Mouse (Mus musculus) cerebellum, adult 2 months (tissue): ENCODE measurements around the gene Mettl16.
"Not testable (repeated sequence)": the region's sequence is repeated elsewhere in the genome, so short reads cannot be mapped to it uniquely, and the experiment has no call there.

ENCODE experiments used
- CTCF ChIP-seq: fragments of 200-500 bp; IDR thresholded peaks from 2 replicates; pipeline ENCODE4 v1.5.1; 2011; ENCODE audit warnings: low read depth, mild to moderate bottlenecking, control low read depth, low read length, moderate library complexity, borderline replicate concordance; ENCODE audit not compliant: insufficient read depth
- POLR2A ChIP-seq: fragments of 200-500 bp; IDR thresholded peaks from 2 replicates; pipeline ENCODE4 v1.6.1; 2011; ENCODE audit warnings: low read length, control low read depth, borderline replicate concordance; ENCODE audit not compliant: insufficient read depth

DNA sequence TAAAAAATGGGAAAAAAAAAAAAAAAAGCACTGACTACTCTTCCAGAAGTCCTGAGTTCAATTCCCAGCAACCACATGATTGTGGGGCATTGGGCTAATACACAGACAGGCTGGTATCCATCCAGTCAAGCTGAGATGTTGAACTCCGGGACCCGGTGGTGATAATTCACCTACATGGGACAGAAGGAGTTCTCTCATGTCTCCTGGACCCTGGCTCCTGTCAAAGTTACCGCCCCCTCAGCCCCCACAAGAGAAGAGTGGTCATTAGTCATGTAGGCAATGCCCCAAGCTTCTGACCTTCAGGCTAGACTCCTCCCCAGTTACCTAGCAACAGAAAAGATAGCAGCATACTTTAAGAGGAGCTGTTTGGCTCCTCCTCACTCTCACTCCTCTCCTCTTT is 40.4 kb downstream of the Mettl16 start:
- not testable (repeated sequence) for TF ChIP-seq POLR2A, CTCF
